Mouse (Mus musculus) 416B (cell line): ENCODE results near the gene Insc.

Experiments used
- DNase-seq: peaks from one replicate; pipeline ENCODE4 v3.0.0; 2011; ENCODE audit warnings: low read depth

Gene Insc

DNA sequence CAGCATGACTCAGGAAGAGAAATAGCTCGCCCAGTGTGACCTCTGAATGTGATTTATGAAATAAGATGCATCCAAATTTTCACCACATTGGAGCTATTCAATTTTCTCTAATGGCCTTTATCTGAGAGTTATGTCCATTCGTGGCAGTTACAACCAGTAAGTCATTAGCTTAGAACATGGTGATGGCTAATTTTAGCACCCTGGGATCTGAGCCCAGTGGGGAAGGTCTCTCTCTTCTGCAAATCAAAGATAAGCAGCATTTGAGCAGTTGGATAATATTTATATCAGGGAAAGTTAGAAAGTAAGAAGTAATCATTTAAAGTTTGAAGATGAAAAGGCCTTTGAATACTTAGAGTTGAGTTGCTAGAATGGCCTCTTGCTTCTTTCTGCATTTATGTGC lies 19.2 kb downstream of the Insc start:
- DNase-seq = no peak

DNA sequence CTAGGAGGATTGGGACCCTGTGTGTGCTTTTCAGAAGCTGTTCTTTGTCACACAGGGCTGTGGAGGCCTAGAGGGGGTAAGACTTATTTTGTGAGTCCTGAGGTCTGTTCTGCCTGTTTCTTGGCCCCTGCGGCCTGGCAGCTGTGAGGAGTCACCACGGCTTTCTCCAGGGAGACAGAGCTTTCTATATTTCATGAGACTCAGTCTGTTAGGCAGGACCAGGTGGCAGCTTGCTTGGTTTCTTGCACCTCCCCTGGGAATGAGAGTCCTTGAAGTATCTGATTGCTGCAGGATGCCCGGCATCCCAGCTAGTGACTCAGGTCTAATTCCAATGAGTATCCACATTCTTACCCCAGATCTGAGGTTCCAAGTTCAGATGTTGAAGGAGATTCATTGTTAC lies 21.8 kb downstream of the Insc start:
- no peak for DNase-seq

GRCm38 (mm10) chr7:114766523-114766922 lies 23.0 kb downstream of the Insc start:
- DNase-seq = no peak

- DNase-seq = no peak
These were observed 25.0 kb downstream of the Insc start for GRCm38 (mm10) chr7:114768516-114768915.

- no peak for DNase-seq
These were observed 25.5 kb downstream of the Insc start for GRCm38 (mm10) chr7:114769041-114769440.

DNA sequence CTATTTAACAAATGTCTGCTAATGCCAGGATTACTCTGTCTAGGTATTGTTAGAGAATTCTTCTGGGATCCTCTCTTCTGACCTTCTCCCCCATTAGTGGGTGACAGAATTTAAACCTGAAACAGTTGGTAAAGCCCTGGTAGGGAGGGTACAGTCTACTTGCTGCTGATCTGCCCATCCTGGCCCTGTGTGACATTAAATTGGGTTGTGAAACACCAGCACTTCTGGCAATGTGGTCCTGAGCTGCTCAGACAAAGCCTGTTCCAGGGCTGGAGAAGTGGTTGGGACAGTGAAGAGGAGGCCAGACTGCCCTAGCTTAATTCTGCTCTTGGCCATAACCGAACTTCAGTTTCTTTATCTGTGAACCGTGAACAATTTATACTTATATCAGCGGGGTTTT lies 27.1 kb downstream of the Insc start:
- no peak for DNase-seq

- peak; percentile 1 for DNase-seq
These were observed 28.3 kb downstream of the Insc start for GRCm38 (mm10) chr7:114771801-114772200.

GRCm38 (mm10) chr7:114773781-114774180 lies 30.3 kb downstream of the Insc start:
- no peak for DNase-seq

DNA sequence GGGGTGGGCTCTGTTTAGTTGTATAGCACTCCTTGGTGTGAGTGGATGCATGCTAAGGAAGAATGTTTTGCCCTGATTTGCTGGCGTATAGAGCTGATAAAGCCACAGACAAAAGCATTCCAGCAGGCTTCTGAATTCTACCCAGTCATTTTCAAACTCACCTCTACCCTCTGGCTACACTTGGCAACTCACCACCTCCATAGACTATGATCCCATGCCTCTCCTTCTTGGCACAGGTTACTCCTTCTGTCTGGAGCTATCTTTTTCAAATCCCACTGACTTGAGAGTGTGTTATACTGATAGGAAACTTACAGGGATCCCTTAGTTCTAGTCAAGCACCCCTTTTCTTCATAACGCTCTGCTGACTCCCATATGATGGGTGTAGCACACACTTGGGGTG lies 32.4 kb downstream of the Insc start:
- no peak for DNase-seq

DNA sequence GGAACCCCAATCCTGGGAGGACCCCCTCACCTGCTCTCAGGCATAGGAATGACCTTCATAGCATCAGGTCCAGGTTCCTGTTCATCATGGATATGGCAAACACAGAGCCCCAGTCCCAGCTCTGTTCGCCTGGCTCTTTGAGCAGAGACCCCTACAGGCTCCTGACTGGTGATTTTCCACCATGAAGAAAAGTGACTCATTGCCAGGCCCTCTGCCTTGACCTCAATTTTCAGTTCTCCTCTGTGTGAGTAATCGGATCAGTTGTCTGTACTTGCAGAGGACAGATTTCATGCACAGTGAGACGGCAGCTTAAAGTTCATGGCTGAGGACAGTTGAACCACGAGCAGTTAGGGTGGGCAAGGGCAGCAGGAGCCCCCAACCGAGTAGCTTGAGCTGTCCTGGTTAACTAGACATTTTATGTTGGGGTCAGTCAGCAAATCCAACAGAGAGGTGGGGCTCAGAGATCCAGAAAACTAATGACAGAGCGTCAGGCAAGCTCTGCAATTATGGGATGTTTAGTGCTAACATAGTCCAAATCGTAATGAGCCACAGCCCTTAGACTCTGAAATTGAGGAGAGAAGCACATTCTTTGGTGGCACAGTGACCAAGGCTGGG lies 34.8 kb downstream of the Insc start:
- DNase-seq = no peak

- DNase-seq = no peak
These were observed 35.7 kb downstream of the Insc start for GRCm38 (mm10) chr7:114779056-114779660.

GRCm38 (mm10) chr7:114783291-114783690 lies 39.8 kb downstream of the Insc start:
- DNase-seq = no peak

DNA sequence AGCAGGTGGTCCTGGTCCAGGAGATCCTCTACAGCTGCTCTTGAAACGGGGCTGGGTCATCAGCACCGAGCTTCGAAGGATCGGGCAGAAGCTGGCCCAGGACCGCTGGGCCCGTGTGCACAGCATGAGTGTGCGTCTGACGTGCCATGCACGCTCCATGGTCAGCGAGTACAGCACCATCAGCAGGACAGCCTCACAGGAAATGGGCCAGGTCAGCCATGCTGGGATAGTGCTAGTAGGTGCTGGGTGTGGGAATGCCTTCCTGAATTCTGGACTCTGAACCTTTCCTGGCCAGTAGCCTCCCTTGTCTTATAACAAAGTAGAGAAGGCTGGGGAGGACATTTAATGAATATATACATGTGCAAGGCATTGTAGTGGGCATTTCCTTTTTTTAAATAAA lies 47.6 kb downstream of the Insc start:
- DNase-seq = no peak

- DNase-seq = no peak
These were observed 48.5 kb downstream of the Insc start for GRCm38 (mm10) chr7:114792026-114792425.

- DNase-seq = no peak
These were observed 50.9 kb downstream of the Insc start for GRCm38 (mm10) chr7:114794400-114794799.

- no peak for DNase-seq
These were observed 59.1 kb downstream of the Insc start for GRCm38 (mm10) chr7:114802576-114802975.

- DNase-seq = no peak
These were observed 61.8 kb downstream of the Insc start for GRCm38 (mm10) chr7:114805311-114805710.

DNA sequence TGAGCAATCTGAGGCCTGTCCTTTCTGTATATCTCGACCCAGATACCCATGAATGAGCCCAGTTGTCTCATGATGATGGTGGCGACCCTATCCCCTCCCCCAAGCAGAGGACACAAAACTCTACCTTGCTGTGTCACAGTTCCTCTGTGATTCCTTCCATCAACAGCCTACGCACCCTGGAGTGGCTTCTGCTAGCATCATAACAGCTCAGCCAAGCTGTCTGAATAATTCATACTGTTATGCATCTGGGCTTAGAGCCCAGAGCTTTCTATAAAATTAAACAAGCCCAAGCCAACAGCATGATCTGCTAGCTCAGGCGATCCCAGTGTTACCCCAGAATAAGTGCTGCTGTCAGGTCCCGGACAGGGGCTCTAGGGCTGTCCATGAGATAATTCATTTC lies 63.8 kb downstream of the Insc start:
- DNase-seq = no peak

DNA sequence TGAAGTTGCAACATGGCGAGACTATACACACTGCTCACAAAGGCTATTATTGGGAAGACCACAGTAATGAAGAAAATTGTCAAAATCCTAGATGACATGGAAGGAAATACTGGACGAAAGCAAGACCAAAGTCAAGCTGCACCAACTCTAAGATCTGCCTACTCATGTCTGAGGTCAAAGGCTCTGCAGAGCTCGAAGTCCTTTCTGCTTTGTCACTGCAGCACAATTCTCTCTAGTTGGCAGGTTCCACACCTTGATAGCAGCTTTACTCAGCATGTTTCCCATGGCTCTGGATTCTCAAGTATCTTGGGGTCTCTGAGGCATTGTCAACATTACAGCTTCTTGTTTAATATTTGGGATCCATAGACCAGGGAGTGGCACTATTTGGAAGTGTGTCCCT lies 64.8 kb downstream of the Insc start:
- DNase-seq = no peak

- peak; percentile 67 for DNase-seq
These were observed 73.9 kb downstream of the Insc start for GRCm38 (mm10) chr7:114817291-114817806.

- DNase-seq = no peak
These were observed 74.4 kb downstream of the Insc start for GRCm38 (mm10) chr7:114817879-114818278.

DNA sequence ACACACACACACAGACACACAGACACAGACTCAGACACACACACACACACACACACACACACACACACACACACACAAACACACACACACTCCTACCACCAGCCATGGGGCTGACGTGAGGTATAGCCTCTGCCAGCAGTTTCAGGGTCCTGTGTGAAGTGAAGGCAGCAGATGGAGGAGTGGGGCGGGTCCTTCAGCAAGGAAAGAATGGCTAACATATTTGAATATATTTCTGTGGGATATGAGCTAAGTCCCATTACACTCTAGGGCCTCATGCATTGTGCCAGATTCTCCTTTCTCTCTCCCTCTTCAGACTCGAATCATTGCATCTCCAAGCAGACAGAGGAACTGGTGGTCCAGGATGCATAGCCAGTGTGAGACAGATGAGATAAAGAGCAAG lies 74.9 kb downstream of the Insc start:
- DNase-seq = no peak

- no peak for DNase-seq
These were observed 75.3 kb downstream of the Insc start for GRCm38 (mm10) chr7:114818836-114819235.

DNA sequence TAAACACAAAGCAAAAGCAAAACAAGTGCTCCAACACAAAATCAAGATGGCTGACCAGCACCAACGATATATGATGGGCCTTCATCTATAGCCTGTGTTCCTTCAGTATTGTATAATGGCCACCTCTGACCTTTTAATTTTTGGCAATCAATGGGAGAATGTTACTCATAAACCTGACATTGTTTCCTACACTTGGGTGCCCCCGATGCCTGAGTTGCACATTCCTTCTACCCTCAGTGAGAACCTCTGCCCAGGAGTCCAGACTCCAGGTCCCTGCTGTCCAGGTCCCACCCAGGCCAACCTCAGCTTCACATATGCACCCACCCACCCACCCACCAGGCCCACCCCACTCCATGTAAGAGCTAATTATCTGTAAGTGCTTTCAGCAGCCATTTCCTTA lies 79.2 kb downstream of the Insc start:
- no peak for DNase-seq
